Mouse (Mus musculus): ENCODE results near the gene Arg2. TPM values are rescaled to one million over a fixed set of nuclear protein-coding genes. Genes with fewer than 3 reads are reported as not detected.

Arg2 gene
- polyA plus RNA-seq, 1 experiment from 2014 or later, result 1.0 TPM

- H3K27ac ChIP-seq (ENCODE audit: low read depth, low read length), result no peak overlapping the region
- H3K4me1 ChIP-seq (replicated peaks; ENCODE audit: control insufficient read depth, insufficient read depth, low read length), result no peaks in the 10 kb centered on the region
- no peak overlapping the region for H3K9ac ChIP-seq (ENCODE audit: low read depth, low read length)
- no peak overlapping the region for H3K4me2 ChIP-seq (replicated peaks; ENCODE audit: low read depth)
- WGBS, result 59% methylated on average over 5 of the region's 5 CpGs
- no peaks in the 10 kb centered on the region for H3K36me3 ChIP-seq (ENCODE audit: control insufficient read depth, insufficient read depth)
- ATAC-seq, result no peak
- no peaks in the 10 kb centered on the region for H3K27me3 ChIP-seq (replicated peaks; ENCODE audit: control insufficient read depth, insufficient read depth, low read length)
- H3K9me3 ChIP-seq (ENCODE audit: control insufficient read depth), result no peaks in the 10 kb centered on the region
- no peak for TF ChIP-seq CTCF (IDR thresholded peaks at IDR 0.05; ENCODE audit: low read depth)
- H3K4me3 ChIP-seq (ENCODE audit: low read depth, low read length), result no peak overlapping the region
These were observed 66.5 kb downstream of the Arg2 start for GRCm38 (mm10) chr12:79197105-79197504.

- no peak for TF ChIP-seq CTCF (IDR thresholded peaks at IDR 0.05; ENCODE audit: low read depth)
- Histone ChIP-seq H3K9me3 (ENCODE audit: control insufficient read depth) (no peaks in the 10 kb centered on the region), H3K36me3 (ENCODE audit: control insufficient read depth, insufficient read depth) (no peaks in the 10 kb centered on the region), H3K27ac (ENCODE audit: low read depth, low read length) (no peak overlapping the region), H3K4me1 (replicated peaks; ENCODE audit: control insufficient read depth, insufficient read depth, low read length) (no peaks in the 10 kb centered on the region), H3K9ac (ENCODE audit: low read depth, low read length) (no peak overlapping the region), H3K27me3 (replicated peaks; ENCODE audit: control insufficient read depth, insufficient read depth, low read length) (no peaks in the 10 kb centered on the region), H3K4me2 (replicated peaks; ENCODE audit: low read depth) (no peak overlapping the region), H3K4me3 (ENCODE audit: low read depth, low read length) (no peak overlapping the region)
- 48% methylated on average over 3 of the region's 3 CpGs for WGBS
- no peak for ATAC-seq
These were observed 71.3 kb downstream of the Arg2 start for GRCm38 (mm10) chr12:79201882-79202281.

Other genes starting within 250 kb of the Arg2 start
- 21.5 and 23.5 TPM in 2 replicates for gene Plek2, start 223.8 kb upstream of the Arg2 start, polyA plus RNA-seq (2015; fragmentation: Nextera tagmentation; extraction: Ambion mirVana)
- 8.6 and 11.9 TPM in 2 replicates for gene Tmem229b, start 123.2 kb upstream of the Arg2 start, polyA plus RNA-seq (2015; fragmentation: Nextera tagmentation; extraction: Ambion mirVana)
- 12.2 and 12.6 TPM in 2 replicates for gene Plekhh1, start 101.6 kb upstream of the Arg2 start, polyA plus RNA-seq (2015; fragmentation: Nextera tagmentation; extraction: Ambion mirVana)
- 18.2 and 20.9 TPM in 2 replicates for gene Pigh, start 41.1 kb upstream of the Arg2 start, polyA plus RNA-seq (2015; fragmentation: Nextera tagmentation; extraction: Ambion mirVana)
- 142 and 144 TPM in 2 replicates for gene Vti1b, start 41.9 kb downstream of the Arg2 start, polyA plus RNA-seq (2015; fragmentation: Nextera tagmentation; extraction: Ambion mirVana)
- 10.4 and 11.6 TPM in 2 replicates for gene Rdh11, start 61.5 kb downstream of the Arg2 start, polyA plus RNA-seq (2015; fragmentation: Nextera tagmentation; extraction: Ambion mirVana)
- 0.24 and 0.44 TPM in 2 replicates for gene Rdh12, start 78.1 kb downstream of the Arg2 start, polyA plus RNA-seq (2015; fragmentation: Nextera tagmentation; extraction: Ambion mirVana)
- gene Zfyve26, start 165.5 kb downstream of the Arg2 start, polyA plus RNA-seq (2015; fragmentation: Nextera tagmentation; extraction: Ambion mirVana), result 7.9 and 10.1 TPM in 2 replicates
- gene Rad51b, start 166.5 kb downstream of the Arg2 start, polyA plus RNA-seq (2015; fragmentation: Nextera tagmentation; extraction: Ambion mirVana), result 1.3 and 1.9 TPM in 2 replicates

All from intestine, postnatal 0 days (tissue).